Mouse (Mus musculus) limb, embryonic 15.5 days (tissue): Measurements from ENCODE around the gene Stat5b. TPM values are rescaled to one million over a fixed set of nuclear protein-coding genes. Genes with fewer than 3 reads are reported as not detected.
A peak's percentile ranks its signal among the peaks of the same experiment; 100 is the strongest.

Experiments used
- ATAC-seq: fragments of 200-750 bp; cut with Nextera tagmentation; 2 replicates; pipeline ENCODE4 v1.8.0; 2017; ENCODE audit warnings: low read depth, moderate TSS enrichment; ENCODE audit not compliant: insufficient number of reproducible peaks, low FRiP score, low TSS enrichment
- H3K27ac ChIP-seq: fragments of 300-500 bp; sonication (generic); 2 replicates; pipeline ENCODE4 v1.5.1; 2015; ENCODE audit warnings: moderate library complexity, mild to moderate bottlenecking, inconsistent platforms
- H3K27me3 ChIP-seq: fragments of 300-500 bp; sonication (generic); 2 replicates; pipeline ENCODE4 v1.6.1; 2015; ENCODE audit warnings: inconsistent platforms
- H3K36me3 ChIP-seq: fragments of 300-500 bp; sonication (generic); 2 replicates; pipeline ENCODE4 v1.6.1; 2015; ENCODE audit warnings: inconsistent platforms
- H3K4me1 ChIP-seq: fragments of 300-500 bp; sonication (generic); 2 replicates; pipeline ENCODE4 v1.6.1; 2015; ENCODE audit warnings: inconsistent platforms
- H3K4me2 ChIP-seq: fragments of 300-500 bp; sonication (generic); 2 replicates; pipeline ENCODE4 v1.6.1; 2015; ENCODE audit warnings: mild to moderate bottlenecking, inconsistent platforms
- H3K4me3 ChIP-seq: fragments of 300-500 bp; sonication (generic); 2 replicates; pipeline ENCODE4 v1.5.1; 2015; ENCODE audit warnings: mild to moderate bottlenecking, inconsistent platforms
- H3K9ac ChIP-seq: fragments of 300-500 bp; sonication (generic); 2 replicates; pipeline ENCODE4 v1.6.1; 2015; ENCODE audit warnings: inconsistent platforms
- H3K9me3 ChIP-seq: fragments of 300-500 bp; sonication (generic); 2 replicates; pipeline ENCODE4 v1.6.1; 2016; ENCODE audit warnings: inconsistent platforms
- WGBS: fragments of 180-500 bp; shearing (Covaris S2); methylation state at CpG from one replicate; pipeline ENCODE4 v1.1.7; 2015; 5-methylcytosine and 5-hydroxymethylcytosine counted together
- polyA plus RNA-seq: library from polyadenylated mRNA; unstranded; fragments of >200 nt; fragmentation: Nextera tagmentation; extraction: Ambion mirVana; gene quantifications from 2 replicates; pipeline ENCODE4 v1.2.1, GENCODE M21; 2015

The Stat5b gene
- polyA plus RNA-seq, 1 experiment from 2014 or later: 23.4 TPM

- no peak overlapping the region for H3K4me3 ChIP-seq
- no peaks in the 10 kb centered on the region for H3K9me3 ChIP-seq
- peaks cover 33% of the 10 kb centered on the region for H3K27me3 ChIP-seq
- no peak for ATAC-seq
- no peak overlapping the region for H3K27ac ChIP-seq
- peaks cover 29% of the 10 kb centered on the region for H3K4me1 ChIP-seq
- H3K4me2 ChIP-seq: peak overlapping the region; percentile 67
- WGBS: 87% methylated on average over 7 of the region's 7 CpGs
- H3K9ac ChIP-seq: no peak overlapping the region
- 0 out of 2 replicates have a peak, but pooled peaks cover 4% of the 10 kb centered on the region for H3K36me3 ChIP-seq
Measured at GRCm38 (mm10) chr11:100861335-100861734, 10.8 kb upstream of the Stat5b start.

- 3% methylated on average over 53 of the region's 55 CpGs for WGBS
- H3K9ac ChIP-seq: peak overlapping the region; percentile 42
- H3K4me1 ChIP-seq: peaks cover 29% of the 10 kb centered on the region
- H3K4me2 ChIP-seq: peak overlapping the region; percentile 67
- 0 out of 2 replicates have a peak, but pooled peaks cover 4% of the 10 kb centered on the region for H3K36me3 ChIP-seq
- ATAC-seq: peak; percentile 74
- H3K27ac ChIP-seq: peak overlapping the region; percentile 11
- H3K9me3 ChIP-seq: no peaks in the 10 kb centered on the region
- H3K27me3 ChIP-seq: peaks cover 35% of the 10 kb centered on the region
- H3K4me3 ChIP-seq: peak overlapping the region; percentile 50
Measured at GRCm38 (mm10) chr11:100860198-100861048, 9.9 kb upstream of the Stat5b start.

- Histone ChIP-seq H3K36me3 (0 out of 2 replicates have a peak, but pooled peaks cover 4% of the 10 kb centered on the region), H3K4me3 (peak overlapping the region; percentile 50), H3K27me3 (peaks cover 41% of the 10 kb centered on the region), H3K9ac (no peak overlapping the region), H3K4me1 (peaks cover 29% of the 10 kb centered on the region), H3K27ac (no peak overlapping the region), H3K4me2 (peak overlapping the region; percentile 67), H3K9me3 (no peaks in the 10 kb centered on the region)
- 40% methylated on average over 6 of the region's 6 CpGs for WGBS
- no peak for ATAC-seq
Measured at GRCm38 (mm10) chr11:100859579-100860075, 9.1 kb upstream of the Stat5b start.

- peak within 1 kb of the TSS; percentile 50 for H3K4me3 ChIP-seq
- H3K4me1 ChIP-seq: peaks cover 29% of the 10 kb centered on the region
- 40% methylated on average over 9 of the region's 9 CpGs for WGBS
- peak within 1 kb of the TSS; percentile 67 for H3K4me2 ChIP-seq
- 0 out of 2 replicates have a peak, but pooled peaks cover under 1% of the 10 kb centered on the region for H3K36me3 ChIP-seq
- peak within 1 kb of the TSS; percentile 42 for H3K9ac ChIP-seq
- no peak for ATAC-seq
- H3K27me3 ChIP-seq: peaks cover 42% of the 10 kb centered on the region
- no peaks in the 10 kb centered on the region for H3K9me3 ChIP-seq
- peak within 1 kb of the TSS; percentile 11 for H3K27ac ChIP-seq
Measured at GRCm38 (mm10) chr11:100858935-100859578, 8.5 kb upstream of the Stat5b start, which contains the start of gene Stat5a. Stat5a (plus strand) TSS chr11:100859351.

GRCm38 (mm10) chr11:100857960-100858359, 7.4 kb upstream of the Stat5b start:
- no peaks in the 10 kb centered on the region for H3K9me3 ChIP-seq

GRCm38 (mm10) chr11:100855178-100855577, 4.7 kb upstream of the Stat5b start:
- H3K36me3 ChIP-seq: no peaks in the 10 kb centered on the region
- WGBS: 90% methylated on average over 4 of the region's 4 CpGs
- H3K4me3 ChIP-seq: no peak overlapping the region
- H3K4me1 ChIP-seq: peaks cover 21% of the 10 kb centered on the region
- H3K9me3 ChIP-seq: no peaks in the 10 kb centered on the region
- H3K9ac ChIP-seq: no peak overlapping the region
- no peak overlapping the region for H3K27ac ChIP-seq
- H3K4me2 ChIP-seq: no peak overlapping the region
- peaks cover 30% of the 10 kb centered on the region for H3K27me3 ChIP-seq
- ATAC-seq: no peak

More at GRCm38 (mm10) chr11:100857960-100858359, 7.4 kb upstream of the Stat5b start:
- ATAC-seq: no peak
- H3K4me3 ChIP-seq: no peak overlapping the region
- peaks cover 42% of the 10 kb centered on the region for H3K27me3 ChIP-seq
- no peak overlapping the region for H3K9ac ChIP-seq
- no peak overlapping the region for H3K4me2 ChIP-seq
- peaks cover 29% of the 10 kb centered on the region for H3K4me1 ChIP-seq
- 64% methylated on average over 6 of the region's 6 CpGs for WGBS
- no peak overlapping the region for H3K27ac ChIP-seq
- H3K36me3 ChIP-seq: no peaks in the 10 kb centered on the region

GRCm38 (mm10) chr11:100854268-100854667, 3.7 kb upstream of the Stat5b start:
- H3K36me3 ChIP-seq: no peaks in the 10 kb centered on the region
- H3K4me2 ChIP-seq: no peak overlapping the region
- H3K4me3 ChIP-seq: no peak overlapping the region
- 46% methylated on average over 4 of the region's 4 CpGs for WGBS
- H3K27me3 ChIP-seq: peaks cover 27% of the 10 kb centered on the region
- ATAC-seq: no peak
- no peak overlapping the region for H3K27ac ChIP-seq
- no peaks in the 10 kb centered on the region for H3K9me3 ChIP-seq
- no peak overlapping the region for H3K9ac ChIP-seq
- peaks cover 18% of the 10 kb centered on the region for H3K4me1 ChIP-seq

- H3K36me3 ChIP-seq: no peaks in the 10 kb centered on the region
- no peaks in the 10 kb centered on the region for H3K9me3 ChIP-seq
- no peak overlapping the region for H3K4me3 ChIP-seq
- WGBS: 78% methylated on average over 5 of the region's 5 CpGs
- ATAC-seq: no peak
- H3K4me2 ChIP-seq: no peak overlapping the region
- no peak overlapping the region for H3K9ac ChIP-seq
- H3K27ac ChIP-seq: no peak overlapping the region
- peaks cover 20% of the 10 kb centered on the region for H3K27me3 ChIP-seq
- H3K4me1 ChIP-seq: peaks cover 22% of the 10 kb centered on the region
Measured at GRCm38 (mm10) chr11:100853018-100853417, 2.5 kb upstream of the Stat5b start.

- no peak for ATAC-seq
- Histone ChIP-seq H3K4me3 (no peak overlapping the region), H3K9ac (no peak overlapping the region), H3K36me3 (no peaks in the 10 kb centered on the region), H3K27me3 (peaks cover 17% of the 10 kb centered on the region), H3K4me2 (no peak overlapping the region), H3K9me3 (no peaks in the 10 kb centered on the region), H3K4me1 (peaks cover 24% of the 10 kb centered on the region), H3K27ac (no peak overlapping the region)
- 92% methylated on average over 2 of the region's 2 CpGs for WGBS
Measured at GRCm38 (mm10) chr11:100852088-100852487, 1.6 kb upstream of the Stat5b start.

GRCm38 (mm10) chr11:100850778-100851528, 429 bp upstream of the Stat5b start:
- Histone ChIP-seq H3K4me3 (peak overlapping the region; percentile 99), H3K9ac (peak overlapping the region; percentile 96), H3K27me3 (peaks cover 7% of the 10 kb centered on the region; the same call in 1 of the 2 replicates), H3K4me1 (peaks cover 24% of the 10 kb centered on the region), H3K27ac (peak overlapping the region; percentile 87), H3K9me3 (no peaks in the 10 kb centered on the region), H3K36me3 (no peaks in the 10 kb centered on the region), H3K4me2 (peak overlapping the region; percentile 83)
- ATAC-seq: 0 out of 2 replicates have a peak, but pooled peaks have one; percentile 5
- 2% methylated on average over 33 of the region's 33 CpGs for WGBS

GRCm38 (mm10) chr11:100849456-100850037, 977 bp downstream of the Stat5b start:
- Histone ChIP-seq H3K9ac (peak overlapping the region; percentile 96), H3K27me3 (peaks cover under 1% of the 10 kb centered on the region; the same call in 1 of the 2 replicates), H3K4me3 (peak overlapping the region; percentile 99), H3K9me3 (no peaks in the 10 kb centered on the region), H3K4me1 (peaks cover 27% of the 10 kb centered on the region), H3K27ac (peak overlapping the region; percentile 87; the same call in 1 of the 2 replicates), H3K36me3 (no peaks in the 10 kb centered on the region), H3K4me2 (peak overlapping the region; percentile 83)
- 4% methylated on average over 13 of the region's 13 CpGs for whole genome bisulfite sequencing
- no peak for ATAC-seq
